Mouse (Mus musculus) liver, embryonic 14.5 days (tissue): Measurements from ENCODE around the gene Galntl5.

Experiments used
- CTCF ChIP-seq: IDR thresholded peaks from 2 replicates; pipeline ENCODE4 v1.5.1; 2016; ENCODE audit warnings: antibody characterized with exemption, low read depth, control low read depth
- EP300 ChIP-seq: IDR thresholded peaks from 2 replicates; pipeline ENCODE4 v1.6.1; 2016; ENCODE audit warnings: antibody characterized with exemption, low read depth

DNA sequence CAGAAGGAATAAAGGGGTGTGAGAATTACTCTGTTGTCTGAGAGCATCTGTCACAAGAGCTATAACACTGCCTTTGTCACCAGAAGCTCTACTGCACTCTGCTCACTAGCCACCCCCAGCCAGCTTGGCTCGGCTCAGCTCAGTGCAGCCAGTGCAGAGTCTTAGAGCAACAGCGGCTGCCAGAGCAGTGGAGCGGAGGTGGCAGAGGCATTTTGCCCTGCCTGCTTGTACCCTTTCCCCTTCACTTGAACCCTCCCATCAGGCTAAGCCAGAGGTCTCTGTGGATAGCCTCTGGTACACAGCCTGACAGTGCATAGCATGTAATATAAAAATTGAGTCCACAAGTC lies 15.5 kb upstream of the Galntl5 start:
- TF ChIP-seq CTCF (no peak), EP300 (no peak)
